Mouse (Mus musculus) olfactory bulb, adult 2 months (tissue): ENCODE measurements around the gene Fblim1.

Experiments
- CTCF ChIP-seq: fragments of 200-500 bp; IDR thresholded peaks from 2 replicates; pipeline ENCODE4 v1.5.1; 2012; ENCODE audit warnings: low read depth, mild to moderate bottlenecking, low read length, moderate library complexity; ENCODE audit not compliant: insufficient read depth
- POLR2A ChIP-seq: fragments of 200-500 bp; IDR thresholded peaks from 2 replicates; pipeline ENCODE4 v1.6.1; 2012; ENCODE audit warnings: mild to moderate bottlenecking, low read depth, low read length, moderate library complexity; ENCODE audit not compliant: insufficient read depth

DNA sequence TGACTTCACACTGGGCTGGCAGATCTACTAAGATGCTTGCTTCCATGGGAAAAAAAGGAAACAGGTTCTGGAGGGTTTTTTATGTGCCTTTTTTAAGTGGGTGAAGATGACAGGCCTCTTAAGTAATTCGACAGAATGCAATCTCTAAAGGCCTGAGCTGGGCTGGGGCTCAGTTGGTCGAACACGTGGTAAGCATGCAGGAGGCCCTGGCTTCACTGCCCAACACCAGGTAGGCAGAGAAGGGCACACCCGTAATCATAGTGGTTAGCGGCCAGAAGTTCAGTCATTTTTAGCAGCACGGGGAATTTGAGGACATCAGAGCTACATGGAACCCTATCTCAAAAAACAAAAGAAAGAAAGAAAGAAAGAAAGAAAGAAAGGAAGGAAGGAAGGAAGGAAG lies 48.6 kb upstream of the Fblim1 start:
- TF ChIP-seq POLR2A, result no peak
- no peak for TF ChIP-seq CTCF
